Mouse (Mus musculus) lung, adult 2 months (tissue): ENCODE results near the gene Vmn2r18.

Source experiments
- CTCF ChIP-seq: fragments of 200-500 bp; IDR thresholded peaks from 2 replicates; pipeline ENCODE4 v1.5.1; 2011; ENCODE audit warnings: mild to moderate bottlenecking, low read length, control low read depth; ENCODE audit not compliant: insufficient read depth
- POLR2A ChIP-seq: fragments of 200-500 bp; IDR thresholded peaks from 2 replicates; pipeline ENCODE4 v1.6.1; 2011; ENCODE audit warnings: low read depth, mild to moderate bottlenecking, control low read depth, low read length, borderline replicate concordance; ENCODE audit errors: extremely low read depth

DNA sequence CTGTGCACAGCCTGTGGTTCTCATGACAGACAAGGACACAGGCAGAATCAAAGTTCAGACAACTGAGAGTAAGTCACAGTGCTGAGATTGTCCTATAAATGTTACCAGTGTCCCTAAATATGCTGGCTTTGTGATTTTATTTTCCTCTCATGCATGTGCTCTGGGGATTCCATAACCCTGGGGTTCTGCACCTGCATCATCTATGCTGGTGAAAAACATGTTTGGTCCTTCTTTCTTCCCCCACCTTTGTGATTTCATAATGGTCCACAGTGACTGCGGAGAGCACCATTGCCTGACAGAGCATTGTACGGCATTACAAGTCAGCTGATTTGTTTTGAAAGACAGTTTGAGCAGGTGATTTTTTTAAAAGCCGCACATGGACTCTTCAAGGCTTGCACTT is at the start of gene Vmn2r18:
- no peak for TF ChIP-seq POLR2A
- no peak for TF ChIP-seq CTCF
